Mouse (Mus musculus) forebrain, embryonic 15.5 days (tissue): Measurements from ENCODE around the gene A530084C06Rik. TPM values are rescaled to one million over a fixed set of nuclear protein-coding genes. Genes with fewer than 3 reads are reported as not detected.
A peak's percentile ranks its signal among the peaks of the same experiment; 100 is the strongest.

ENCODE experiments used
- ATAC-seq: fragments of 200-750 bp; cut with Nextera tagmentation; replicated peaks from 2 replicates; pipeline ENCODE4 v1.8.0; 2017; ENCODE audit warnings: mild to moderate bottlenecking, moderate TSS enrichment, moderate library complexity
- H3K27ac ChIP-seq: fragments of 300-500 bp; sonication (generic); replicated peaks from 2 replicates; pipeline ENCODE4 v1.5.1; 2015; ENCODE audit warnings: mild to moderate bottlenecking, inconsistent platforms
- H3K27me3 ChIP-seq: fragments of 300-500 bp; sonication (generic); 2 replicates; pipeline ENCODE4 v1.6.1; 2015; ENCODE audit warnings: inconsistent platforms
- H3K36me3 ChIP-seq: fragments of 300-500 bp; sonication (generic); 2 replicates; pipeline ENCODE4 v1.6.1; 2015; ENCODE audit warnings: mild to moderate bottlenecking, inconsistent platforms
- H3K4me1 ChIP-seq: fragments of 300-500 bp; sonication (generic); 2 replicates; pipeline ENCODE4 v1.6.1; 2015; ENCODE audit warnings: inconsistent platforms
- H3K4me2 ChIP-seq: fragments of 300-500 bp; sonication (generic); replicated peaks from 2 replicates; pipeline ENCODE4 v1.6.1; 2015; ENCODE audit warnings: mild to moderate bottlenecking, inconsistent platforms
- H3K4me3 ChIP-seq: fragments of 300-500 bp; sonication (generic); 2 replicates; pipeline ENCODE4 v1.5.1; 2015; ENCODE audit warnings: mild to moderate bottlenecking, inconsistent platforms
- H3K9ac ChIP-seq: fragments of 300-500 bp; sonication (generic); replicated peaks from 2 replicates; pipeline ENCODE4 v1.6.1; 2015; ENCODE audit warnings: mild to moderate bottlenecking, inconsistent platforms
- H3K9me3 ChIP-seq: fragments of 300-500 bp; sonication (generic); 2 replicates; pipeline ENCODE4 v1.6.1; 2016; ENCODE audit warnings: inconsistent platforms
- WGBS: fragments of 180-500 bp; shearing (Covaris S2); methylation state at CpG from one replicate; pipeline ENCODE4 v1.1.7; 2015; ENCODE audit warnings: mixed read lengths; 5-methylcytosine and 5-hydroxymethylcytosine counted together
- polyA plus RNA-seq: library from polyadenylated mRNA; unstranded; fragments of >200 nt; fragmentation: Nextera tagmentation; extraction: Ambion mirVana; gene quantifications from 2 replicates; pipeline ENCODE4 v1.2.1, GENCODE M21; 2015

Gene A530084C06Rik
- polyA plus RNA-seq, 1 experiment from 2014 or later, result not detected

- Histone ChIP-seq H3K4me2 (no peak overlapping the region), H3K9me3 (no peaks in the 10 kb centered on the region), H3K27ac (no peak overlapping the region), H3K9ac (no peak overlapping the region), H3K36me3 (no peaks in the 10 kb centered on the region), H3K4me3 (no peak overlapping the region), H3K4me1 (no peaks in the 10 kb centered on the region), H3K27me3 (no peaks in the 10 kb centered on the region)
- ATAC-seq, result no peak
- 87% methylated on average over 4 of the region's 4 CpGs for WGBS
Measured at GRCm38 (mm10) chr13:31524976-31525375, 34.2 kb downstream of the A530084C06Rik start.

GRCm38 (mm10) chr13:31518971-31519370 is 40.2 kb downstream of the A530084C06Rik start:
- no peaks in the 10 kb centered on the region for H3K9me3 ChIP-seq
- no peak overlapping the region for H3K9ac ChIP-seq
- no peak for ATAC-seq
- no peak overlapping the region for H3K27ac ChIP-seq
- H3K4me1 ChIP-seq, result no peaks in the 10 kb centered on the region
- no peaks in the 10 kb centered on the region for H3K36me3 ChIP-seq
- WGBS, result 84% methylated on average over 9 of the region's 9 CpGs
- no peak overlapping the region for H3K4me3 ChIP-seq
- H3K27me3 ChIP-seq, result no peaks in the 10 kb centered on the region
- H3K4me2 ChIP-seq, result no peak overlapping the region

- Histone ChIP-seq H3K4me3 (no peak overlapping the region), H3K4me2 (no peak overlapping the region), H3K27ac (no peak overlapping the region), H3K9me3 (no peaks in the 10 kb centered on the region), H3K9ac (no peak overlapping the region), H3K4me1 (no peaks in the 10 kb centered on the region), H3K27me3 (no peaks in the 10 kb centered on the region), H3K36me3 (no peaks in the 10 kb centered on the region)
- WGBS, result 43% methylated on average over 10 of the region's 10 CpGs
- ATAC-seq, result 0 out of 2 replicates have a peak, but pooled peaks have one; percentile 53
Measured at GRCm38 (mm10) chr13:31518411-31518886, 40.7 kb downstream of the A530084C06Rik start.

GRCm38 (mm10) chr13:31515261-31515660 is 43.9 kb downstream of the A530084C06Rik start:
- 92% methylated on average over 7 of the region's 7 CpGs for WGBS

GRCm38 (mm10) chr13:31506494-31507167 is 52.5 kb downstream of the A530084C06Rik start:
- Histone ChIP-seq H3K4me1 (no peaks in the 10 kb centered on the region), H3K4me2 (no peak overlapping the region), H3K36me3 (no peaks in the 10 kb centered on the region), H3K9me3 (no peaks in the 10 kb centered on the region), H3K9ac (no peak overlapping the region), H3K27me3 (no peaks in the 10 kb centered on the region), H3K4me3 (no peak overlapping the region), H3K27ac (no peak overlapping the region)
- 87% methylated on average over 8 of the region's 8 CpGs for WGBS
- no peak for ATAC-seq

More at GRCm38 (mm10) chr13:31515261-31515660, 43.9 kb downstream of the A530084C06Rik start:
- no peaks in the 10 kb centered on the region for H3K9me3 ChIP-seq
- H3K4me3 ChIP-seq, result no peak overlapping the region
- H3K4me2 ChIP-seq, result no peak overlapping the region
- no peak for ATAC-seq
- no peaks in the 10 kb centered on the region for H3K27me3 ChIP-seq
- H3K9ac ChIP-seq, result no peak overlapping the region
- H3K36me3 ChIP-seq, result no peaks in the 10 kb centered on the region
- H3K4me1 ChIP-seq, result no peaks in the 10 kb centered on the region
- H3K27ac ChIP-seq, result no peak overlapping the region

Other genes with a start within 250 kb of the A530084C06Rik start
- gene Foxq1, start 3.2 kb downstream of the A530084C06Rik start, polyA plus RNA-seq, result 2.4 and 2.6 TPM in 2 replicates
- 4.3 and 4.8 TPM in 2 replicates for gene Foxf2, start 66.5 kb upstream of the A530084C06Rik start, polyA plus RNA-seq
- 1.0 and 1.2 TPM in 2 replicates for gene Foxc1, start 247.3 kb upstream of the A530084C06Rik start, polyA plus RNA-seq